26 mouse cellular contexts compared by ENCODE assay signal in genomic region chr8:100515152-100515551, GRCm38 (mm10).
DNase-seq lines count a peak whose midpoint lies in the region; ATAC-seq lines count a peak whose summit lies in the region.
"Had no signal": no experiment of that assay in that cellular context is flagged by ENCODE, and none has a peak within 500 bp of the region (broad histone marks: within the 10 kb centered on the region; RNA-seq: fewer than 3 reads in every experiment).

No protein-coding gene starts in this region.

- no peaks in the 10 kb centered on the region for H3K27me3 ChIP-seq in hindbrain, embryonic 11.5 days (ENCODE audit: control insufficient read depth, insufficient read depth, low read length)
- H3K27me3 ChIP-seq in hindbrain, embryonic 16.5 days (replicated peaks; ENCODE audit: control insufficient read depth, insufficient read depth, low read length) = no peaks in the 10 kb centered on the region
- H3K27me3 ChIP-seq in midbrain, embryonic 13.5 days = no peaks in the 10 kb centered on the region
- H3K27me3 ChIP-seq in midbrain, embryonic 10.5 days (ENCODE audit: low read depth, poor library complexity, severe bottlenecking) = no peaks in the 10 kb centered on the region
- no peaks in the 10 kb centered on the region for H3K27me3 ChIP-seq in forebrain, embryonic 14.5 days (replicated peaks; ENCODE audit: control insufficient read depth, insufficient read depth, low read length)
- no peaks in the 10 kb centered on the region for H3K27me3 ChIP-seq in neural tube, embryonic 14.5 days (ENCODE audit: control insufficient read depth, insufficient read depth, low read length)
- H3K27me3 ChIP-seq in heart, embryonic 11.5 days (ENCODE audit: control insufficient read depth, insufficient read depth, low read length) = no peaks in the 10 kb centered on the region
- H3K27me3 ChIP-seq: CH12.LX; heart, embryonic 13.5 days; kidney, embryonic 15.5 days; limb, embryonic 13.5 days; liver, embryonic 12.5 days; midbrain, embryonic 15.5 days; Patski had no signal

- no peaks in the 10 kb centered on the region for H3K4me1 ChIP-seq in hindbrain, embryonic 11.5 days (replicated peaks; ENCODE audit: control insufficient read depth, insufficient read depth, low read length)
- H3K4me1 ChIP-seq in hindbrain, embryonic 16.5 days (ENCODE audit: control insufficient read depth, insufficient read depth, low read depth, low read length) = no peaks in the 10 kb centered on the region; the same call in 1 of the 2 replicates
- H3K4me1 ChIP-seq in midbrain, embryonic 13.5 days (replicated peaks) = peaks cover 15% of the 10 kb centered on the region
- no peaks in the 10 kb centered on the region for H3K4me1 ChIP-seq in midbrain, embryonic 10.5 days
- H3K4me1 ChIP-seq in forebrain, embryonic 14.5 days (ENCODE audit: control insufficient read depth, insufficient read depth, low read length) = peaks cover 4% of the 10 kb centered on the region
- H3K4me1 ChIP-seq in neural tube, embryonic 14.5 days (ENCODE audit: control insufficient read depth, insufficient read depth, low read length) = no peaks in the 10 kb centered on the region
- no peaks in the 10 kb centered on the region for H3K4me1 ChIP-seq in heart, embryonic 11.5 days (ENCODE audit: control insufficient read depth, insufficient read depth, low read length)
- H3K4me1 ChIP-seq: heart, embryonic 13.5 days; kidney, embryonic 15.5 days; limb, embryonic 13.5 days; liver, embryonic 12.5 days; midbrain, embryonic 15.5 days had no signal

- WGBS in hindbrain, embryonic 11.5 days = 66% methylated on average over 3 of the region's 3 CpGs
- WGBS in hindbrain, embryonic 16.5 days = 37% methylated on average over 3 of the region's 3 CpGs
- 55% methylated on average over 3 of the region's 3 CpGs for WGBS in midbrain, embryonic 13.5 days
- 91% methylated on average over 3 of the region's 3 CpGs for WGBS in midbrain, embryonic 10.5 days
- WGBS in forebrain, embryonic 14.5 days = 29% methylated on average over 3 of the region's 3 CpGs
- 36% methylated on average over 3 of the region's 3 CpGs for WGBS in neural tube, embryonic 14.5 days
- 85% methylated on average over 3 of the region's 3 CpGs for WGBS in heart, embryonic 11.5 days (ENCODE audit: insufficient replicate concordance)

- no peak overlapping the region for H3K27ac ChIP-seq in hindbrain, embryonic 11.5 days (ENCODE audit: low read depth, low read length)
- H3K27ac ChIP-seq in hindbrain, embryonic 16.5 days (ENCODE audit: low read depth, low read length) = no peak overlapping the region
- H3K27ac ChIP-seq in midbrain, embryonic 13.5 days = no peak overlapping the region
- no peak overlapping the region for H3K27ac ChIP-seq in midbrain, embryonic 10.5 days (replicated peaks)
- no peak overlapping the region for H3K27ac ChIP-seq in forebrain, embryonic 14.5 days (ENCODE audit: low read depth, low read length)
- no peak overlapping the region for H3K27ac ChIP-seq in neural tube, embryonic 14.5 days (ENCODE audit: low read depth, low read length)
- H3K27ac ChIP-seq in heart, embryonic 11.5 days (ENCODE audit: low read depth, low read length) = no peak overlapping the region
- H3K27ac ChIP-seq: heart, embryonic 13.5 days; kidney, embryonic 15.5 days; limb, embryonic 13.5 days; liver, embryonic 12.5 days; midbrain, embryonic 15.5 days had no signal

- peak; percentile 44 for ATAC-seq in hindbrain, embryonic 11.5 days (ENCODE audit: low FRiP score)
- ATAC-seq in hindbrain, embryonic 16.5 days = no peak
- ATAC-seq in midbrain, embryonic 13.5 days = peak; percentile 17; the same call in 1 of the 2 replicates
- peak; percentile 27; the same call in 1 of the 2 replicates for ATAC-seq in forebrain, embryonic 14.5 days
- peak; percentile 21; the same call in 1 of the 2 replicates for ATAC-seq in neural tube, embryonic 14.5 days (ENCODE audit: low read depth)
- ATAC-seq in heart, embryonic 11.5 days (replicated peaks; ENCODE audit: insufficient number of reproducible peaks, low FRiP score, low TSS enrichment) = no peak
- ATAC-seq: liver, embryonic 12.5 days; Patski had no signal

- DNase-seq in hindbrain, embryonic 11.5 days (ENCODE audit: low spot score) = no peak
- DNase-seq in midbrain, embryonic 10.5 days (ENCODE audit: low spot score) = no peak
- DNase-seq in forebrain, embryonic 14.5 days (ENCODE audit: low spot score) = peak; percentile 11
- DNase-seq: adrenal gland, adult 2 months; B cell, adult 2 months; cerebellum, adult 11-12 months; gastrocnemius, postnatal 10 days; heart, adult 11 months; heart, postnatal 14 days; kidney, adult 11 months; lung, adult 18-20 months; lung, postnatal 14 days; right cerebral cortex, postnatal 4 days; thymus, postnatal 14 days had no signal

- no peak overlapping the region for H3K9ac ChIP-seq in hindbrain, embryonic 11.5 days (ENCODE audit: low read depth, low read length)
- H3K9ac ChIP-seq in hindbrain, embryonic 16.5 days (ENCODE audit: low read depth, low read length) = no peak overlapping the region
- no peak overlapping the region for H3K9ac ChIP-seq in midbrain, embryonic 13.5 days (replicated peaks)
- H3K9ac ChIP-seq in forebrain, embryonic 14.5 days (ENCODE audit: low read length) = no peak overlapping the region
- H3K9ac ChIP-seq in neural tube, embryonic 14.5 days (replicated peaks; ENCODE audit: low read depth, low read length) = no peak overlapping the region
- H3K9ac ChIP-seq in heart, embryonic 11.5 days (ENCODE audit: low read depth, low read length) = no peak overlapping the region
- H3K9ac ChIP-seq: heart, embryonic 13.5 days; kidney, embryonic 15.5 days; limb, embryonic 13.5 days; liver, embryonic 12.5 days; midbrain, embryonic 15.5 days had no signal

- H3K9me3 ChIP-seq in hindbrain, embryonic 11.5 days (ENCODE audit: control insufficient read depth, low read length) = no peaks in the 10 kb centered on the region
- no peaks in the 10 kb centered on the region for H3K9me3 ChIP-seq in hindbrain, embryonic 16.5 days (ENCODE audit: control insufficient read depth, low read length)
- no peaks in the 10 kb centered on the region for H3K9me3 ChIP-seq in midbrain, embryonic 13.5 days
- no peaks in the 10 kb centered on the region for H3K9me3 ChIP-seq in midbrain, embryonic 10.5 days (replicated peaks)
- H3K9me3 ChIP-seq in forebrain, embryonic 14.5 days (replicated peaks; ENCODE audit: control insufficient read depth, low read length) = no peaks in the 10 kb centered on the region
- no peaks in the 10 kb centered on the region for H3K9me3 ChIP-seq in neural tube, embryonic 14.5 days (ENCODE audit: control insufficient read depth, low read length)
- H3K9me3 ChIP-seq in heart, embryonic 11.5 days (replicated peaks; ENCODE audit: control insufficient read depth, low read length) = no peaks in the 10 kb centered on the region
- H3K9me3 ChIP-seq: heart, embryonic 13.5 days; kidney, embryonic 15.5 days; limb, embryonic 13.5 days; liver, embryonic 12.5 days; midbrain, embryonic 15.5 days had no signal

- no peaks in the 10 kb centered on the region for H3K36me3 ChIP-seq in hindbrain, embryonic 11.5 days (ENCODE audit: control insufficient read depth, insufficient read depth, low read length)
- no peaks in the 10 kb centered on the region for H3K36me3 ChIP-seq in hindbrain, embryonic 16.5 days (ENCODE audit: control insufficient read depth, insufficient read depth, low read length)
- H3K36me3 ChIP-seq in midbrain, embryonic 13.5 days = no peaks in the 10 kb centered on the region
- H3K36me3 ChIP-seq in midbrain, embryonic 10.5 days = no peaks in the 10 kb centered on the region
- H3K36me3 ChIP-seq in forebrain, embryonic 14.5 days (ENCODE audit: control insufficient read depth, insufficient read depth, low read length) = no peaks in the 10 kb centered on the region
- H3K36me3 ChIP-seq in neural tube, embryonic 14.5 days (ENCODE audit: control insufficient read depth, insufficient read depth, low read length) = no peaks in the 10 kb centered on the region
- no peaks in the 10 kb centered on the region for H3K36me3 ChIP-seq in heart, embryonic 11.5 days (ENCODE audit: control insufficient read depth, insufficient read depth, low read length)
- H3K36me3 ChIP-seq: G1E; heart, embryonic 13.5 days; kidney, embryonic 15.5 days; limb, embryonic 13.5 days; liver, embryonic 12.5 days; midbrain, embryonic 15.5 days had no signal

- no peak overlapping the region for H3K4me3 ChIP-seq in hindbrain, embryonic 11.5 days (ENCODE audit: low read depth, low read length)
- H3K4me3 ChIP-seq in hindbrain, embryonic 16.5 days (ENCODE audit: low read length) = no peak overlapping the region
- no peak overlapping the region for H3K4me3 ChIP-seq in midbrain, embryonic 13.5 days (replicated peaks)
- no peak overlapping the region for H3K4me3 ChIP-seq in midbrain, embryonic 10.5 days
- no peak overlapping the region for H3K4me3 ChIP-seq in forebrain, embryonic 14.5 days (ENCODE audit: low read depth, low read length)
- H3K4me3 ChIP-seq in neural tube, embryonic 14.5 days (ENCODE audit: low read depth, low read length) = no peak overlapping the region
- H3K4me3 ChIP-seq in heart, embryonic 11.5 days (ENCODE audit: low read depth, low read length) = no peak overlapping the region
- H3K4me3 ChIP-seq: heart, embryonic 13.5 days; kidney, embryonic 15.5 days; limb, embryonic 13.5 days; liver, embryonic 12.5 days; midbrain, embryonic 15.5 days had no signal

- no peak overlapping the region for H3K4me2 ChIP-seq in hindbrain, embryonic 11.5 days (replicated peaks; ENCODE audit: low read depth, low read length)
- H3K4me2 ChIP-seq in hindbrain, embryonic 16.5 days (ENCODE audit: low read length) = no peak overlapping the region
- H3K4me2 ChIP-seq in midbrain, embryonic 13.5 days (replicated peaks) = no peak overlapping the region
- H3K4me2 ChIP-seq in forebrain, embryonic 14.5 days (ENCODE audit: low read length) = no peak overlapping the region
- no peak overlapping the region for H3K4me2 ChIP-seq in neural tube, embryonic 14.5 days (ENCODE audit: low read depth, low read length)
- no peak overlapping the region for H3K4me2 ChIP-seq in heart, embryonic 11.5 days
- H3K4me2 ChIP-seq: heart, embryonic 13.5 days; kidney, embryonic 15.5 days; limb, embryonic 13.5 days; liver, embryonic 12.5 days; midbrain, embryonic 15.5 days had no signal

Comparison
In these comparisons a context has a peak if more than half of its experiments do, and no peak if none do; other contexts are left out.
1. ATAC-seq: peak in hindbrain, embryonic 11.5 days (single experiment), midbrain, embryonic 13.5 days (single experiment), forebrain, embryonic 14.5 days (single experiment) and neural tube, embryonic 14.5 days (single experiment); none in hindbrain, embryonic 16.5 days (single experiment) and heart, embryonic 11.5 days (single experiment).